Mouse (Mus musculus): ENCODE measurements around the gene Syn3. TPM values are rescaled to one million over a fixed set of nuclear protein-coding genes. Genes with fewer than 3 reads are reported as not detected.
"Not testable (repeated sequence)": the region's sequence is repeated elsewhere in the genome, so short reads cannot be mapped to it uniquely, and the experiment has no call there.

Syn3 gene
- total RNA-seq (2021) = under 1 TPM; 0.33 to 0.43 TPM
- long read RNA-seq, experiment 1 = 0 reads
- long read RNA-seq, experiment 2 = 0 reads

- peak; percentile 81 for DNase-seq
Observed at GRCm38 (mm10) chr10:86498673-86499391, at the start of gene Syn3. Gene Syn3, minus strand, starts transcription at chr10:86498896.

- DNase-seq = not testable (repeated sequence)
Observed at GRCm38 (mm10) chr10:86526357-86526874, 27.7 kb upstream of the Syn3 start.

GRCm38 (mm10) chr10:86513801-86514200 lies 15.1 kb upstream of the Syn3 start:
- no peak for DNase-seq

- DNase-seq = no peak
Observed at GRCm38 (mm10) chr10:86510941-86511340, 12.2 kb upstream of the Syn3 start.

GRCm38 (mm10) chr10:86502063-86502462 lies 3.4 kb upstream of the Syn3 start:
- DNase-seq = no peak

GRCm38 (mm10) chr10:86498051-86498672 lies 534 bp downstream of the Syn3 start:
- no peak for DNase-seq

GRCm38 (mm10) chr10:86495851-86496250 lies 2.8 kb downstream of the Syn3 start:
- DNase-seq = no peak

GRCm38 (mm10) chr10:86493140-86493539 lies 5.6 kb downstream of the Syn3 start:
- DNase-seq = no peak

- DNase-seq = no peak
Observed at GRCm38 (mm10) chr10:86492089-86492907, 6.4 kb downstream of the Syn3 start.

- no peak for DNase-seq
Observed at GRCm38 (mm10) chr10:86491316-86492088, 7.2 kb downstream of the Syn3 start.

GRCm38 (mm10) chr10:86488544-86488943 lies 10.2 kb downstream of the Syn3 start:
- DNase-seq = no peak

- DNase-seq = no peak
Observed at GRCm38 (mm10) chr10:86485971-86486370, 12.7 kb downstream of the Syn3 start.

- peak; percentile 42 for DNase-seq
Observed at GRCm38 (mm10) chr10:86483968-86484367, 14.7 kb downstream of the Syn3 start.

- DNase-seq = no peak
Observed at GRCm38 (mm10) chr10:86482496-86482895, 16.2 kb downstream of the Syn3 start.

GRCm38 (mm10) chr10:86480711-86481110 lies 18.0 kb downstream of the Syn3 start:
- no peak for DNase-seq

- DNase-seq = no peak
Observed at GRCm38 (mm10) chr10:86479718-86480121, 19.0 kb downstream of the Syn3 start.

- DNase-seq = no peak
Observed at GRCm38 (mm10) chr10:86476720-86477119, 22.0 kb downstream of the Syn3 start.

GRCm38 (mm10) chr10:86475270-86475669 lies 23.4 kb downstream of the Syn3 start:
- no peak for DNase-seq

- DNase-seq = no peak
Observed at GRCm38 (mm10) chr10:86474176-86475154, 24.2 kb downstream of the Syn3 start.

GRCm38 (mm10) chr10:86473637-86474154 lies 25.0 kb downstream of the Syn3 start:
- DNase-seq = no peak

Data from gastrocnemius, postnatal 10 days (tissue).